Mouse (Mus musculus) heart, adult 11 months (tissue): ENCODE results near the gene 1110004F10Rik.

Experiments
- DNase-seq: peaks from one replicate; pipeline ENCODE4 v3.0.0; 2022

Gene 1110004F10Rik

DNA sequence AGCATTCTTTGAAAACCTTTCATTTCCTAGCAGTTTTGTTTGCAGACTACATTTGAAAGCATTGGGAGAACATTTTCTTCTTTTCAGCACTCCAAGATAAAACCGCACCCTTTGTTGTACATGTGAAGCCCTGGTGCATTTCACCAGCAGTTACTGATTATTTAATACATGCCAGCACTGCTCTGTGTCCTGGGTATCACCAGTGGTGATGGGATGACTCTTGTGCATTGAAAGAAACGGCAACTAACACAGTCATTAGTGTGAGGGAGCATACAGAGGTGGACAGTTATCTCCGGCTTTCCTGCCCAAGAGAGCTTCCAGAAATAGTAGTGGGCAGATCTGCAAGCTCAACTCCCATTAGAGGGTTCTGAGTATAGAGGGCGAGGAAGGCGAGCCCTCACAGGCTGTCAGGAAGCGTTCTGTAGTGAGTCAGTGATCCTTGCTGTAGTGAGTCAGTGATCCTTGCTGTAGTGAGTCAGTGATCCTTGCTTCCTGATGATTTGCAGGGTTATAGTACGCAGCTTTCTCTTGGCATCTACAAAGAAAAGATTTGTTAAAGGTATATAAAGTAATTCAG lies 60.8 kb downstream of the 1110004F10Rik start:
- DNase-seq: peak; percentile 93

DNA sequence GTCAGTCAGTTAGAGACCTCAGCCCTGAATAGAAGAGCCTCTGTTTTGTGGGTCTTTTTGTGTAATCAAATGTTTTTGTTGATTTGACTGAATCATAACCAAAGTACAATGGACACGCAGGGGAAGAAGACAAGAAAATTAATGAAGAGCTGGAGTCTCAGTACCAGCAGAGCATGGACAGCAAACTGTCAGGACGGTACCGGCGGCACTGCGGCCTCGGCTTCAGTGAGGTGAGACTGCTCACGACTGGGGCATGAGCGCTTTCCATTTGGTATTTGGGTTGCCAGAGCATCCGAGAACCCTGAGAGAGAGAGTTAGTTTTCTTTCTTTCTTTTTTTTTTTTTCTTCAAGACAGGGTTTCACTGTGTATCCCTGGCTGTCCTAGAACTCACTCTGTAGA lies 63.9 kb downstream of the 1110004F10Rik start:
- DNase-seq: peak; percentile 70

DNA sequence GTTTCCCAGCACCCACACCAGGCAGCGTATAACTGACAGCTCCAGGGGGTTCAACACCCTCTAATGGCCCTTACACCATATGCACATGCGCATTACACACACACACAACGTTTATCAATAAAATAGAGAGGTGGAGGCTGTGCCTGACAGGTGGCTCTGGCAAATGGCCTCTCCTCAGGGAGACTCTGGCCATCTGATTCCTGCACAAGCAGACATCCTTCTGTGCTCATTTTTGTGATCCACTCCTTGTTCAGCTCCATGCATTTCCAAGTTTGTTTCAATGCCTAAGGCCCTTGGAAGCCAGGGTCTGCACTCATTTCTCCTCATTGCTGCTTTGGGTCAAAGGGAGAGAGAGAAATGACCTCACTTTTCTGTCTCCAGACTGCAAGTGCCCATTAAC lies 71.5 kb downstream of the 1110004F10Rik start:
- DNase-seq: peak; percentile 64

DNA sequence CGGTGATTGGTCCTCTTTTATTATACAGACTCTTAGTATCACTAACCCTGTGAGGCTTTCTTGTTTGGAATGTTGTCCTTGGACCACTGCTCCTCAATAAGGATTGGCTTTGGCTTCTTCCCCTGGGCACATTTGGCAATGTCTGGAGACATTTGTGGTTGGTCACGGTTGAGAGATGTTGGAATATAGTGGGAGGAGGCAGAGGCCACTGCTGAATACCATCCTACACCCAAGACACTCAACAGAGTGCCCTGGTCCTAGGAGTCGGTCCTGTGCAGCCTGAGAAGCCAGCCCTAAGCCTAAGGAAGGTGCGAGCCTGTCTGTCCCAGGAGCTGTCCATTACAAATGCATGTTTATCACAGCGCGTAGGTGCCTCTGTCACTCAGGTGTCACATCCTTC lies 72.3 kb downstream of the 1110004F10Rik start:
- DNase-seq: peak; percentile 68

DNA sequence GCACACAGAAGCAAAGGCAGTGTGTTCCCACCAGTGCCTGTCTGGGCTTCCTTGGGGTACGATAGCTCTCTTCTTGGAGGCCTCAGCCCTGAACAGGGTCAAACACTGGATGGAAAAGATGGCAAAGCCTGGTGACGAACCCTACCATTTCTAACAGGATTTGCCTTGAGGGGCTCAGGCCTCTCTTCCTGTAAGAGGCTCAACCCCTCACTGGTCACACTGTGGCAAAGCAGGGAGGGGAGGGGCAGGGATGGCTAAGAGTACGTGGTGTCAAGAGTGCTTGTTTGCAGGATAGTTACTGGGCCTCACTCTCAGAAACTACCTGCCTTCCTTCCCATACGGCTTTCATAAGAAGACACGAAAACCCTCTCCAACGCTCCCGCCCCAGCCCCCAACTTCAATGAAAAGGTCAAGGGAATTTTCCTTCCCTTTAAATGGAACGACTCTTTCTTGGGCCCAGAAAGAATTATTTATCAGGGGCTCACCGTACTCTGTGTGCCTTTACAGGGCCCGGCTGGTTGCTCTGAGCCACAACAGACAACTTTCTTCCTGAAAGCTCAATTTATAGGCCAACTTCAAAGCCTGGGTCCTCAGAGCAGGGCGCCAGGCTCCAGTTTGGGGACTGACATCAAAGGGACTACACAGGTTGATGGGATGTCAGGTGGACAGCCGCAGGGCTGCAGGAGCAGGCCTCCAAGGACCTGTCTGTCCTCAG lies 76.2 kb downstream of the 1110004F10Rik start:
- DNase-seq: peak; percentile 78

DNA sequence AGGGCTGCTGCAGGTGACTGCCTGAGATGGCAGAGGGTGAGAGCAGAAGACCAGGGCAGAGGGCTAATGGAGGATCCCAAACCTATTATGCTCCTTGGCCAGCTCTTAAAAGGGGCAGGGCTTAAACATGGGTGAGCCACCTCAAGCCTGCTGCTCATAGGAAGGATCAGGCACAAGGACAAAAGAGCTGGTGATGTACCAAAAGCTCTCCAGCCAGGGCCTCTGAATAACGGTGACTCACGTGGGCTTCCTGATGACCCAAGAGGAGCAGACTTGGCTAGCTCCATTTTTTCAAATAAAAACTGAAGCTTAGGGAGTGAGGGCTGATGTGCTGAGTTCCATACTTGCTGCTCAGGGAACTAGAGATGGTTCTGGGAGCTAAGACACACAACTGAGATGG lies 76.8 kb downstream of the 1110004F10Rik start:
- peak; percentile 83 for DNase-seq

DNA sequence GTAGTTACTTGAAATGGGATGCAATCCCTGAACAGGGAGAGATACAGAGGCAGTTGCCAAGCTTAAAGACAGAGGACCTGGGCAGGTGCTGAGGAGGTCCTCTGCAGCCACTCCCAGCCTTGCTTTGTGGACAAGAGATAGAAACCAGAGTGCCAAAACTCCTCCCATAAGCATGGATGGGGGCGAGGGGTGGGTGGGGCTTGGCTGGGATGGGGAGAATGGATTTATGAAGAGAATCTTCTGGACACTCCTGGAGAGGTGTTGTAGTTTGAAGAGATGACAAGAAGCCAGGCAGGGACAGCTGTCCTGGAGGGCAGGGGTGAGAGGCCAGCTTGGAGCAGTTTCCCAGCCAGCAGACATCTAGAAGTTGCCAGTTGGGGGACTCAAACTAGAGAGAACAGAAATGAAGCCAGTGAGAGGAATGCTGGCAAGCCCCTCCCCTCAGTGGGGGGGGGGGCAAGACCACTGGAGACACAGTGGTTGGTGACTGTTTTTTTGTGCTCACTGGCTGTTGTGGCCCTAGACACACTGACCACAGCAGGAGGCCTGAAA lies 80.2 kb downstream of the 1110004F10Rik start:
- peak; percentile 54 for DNase-seq

DNA sequence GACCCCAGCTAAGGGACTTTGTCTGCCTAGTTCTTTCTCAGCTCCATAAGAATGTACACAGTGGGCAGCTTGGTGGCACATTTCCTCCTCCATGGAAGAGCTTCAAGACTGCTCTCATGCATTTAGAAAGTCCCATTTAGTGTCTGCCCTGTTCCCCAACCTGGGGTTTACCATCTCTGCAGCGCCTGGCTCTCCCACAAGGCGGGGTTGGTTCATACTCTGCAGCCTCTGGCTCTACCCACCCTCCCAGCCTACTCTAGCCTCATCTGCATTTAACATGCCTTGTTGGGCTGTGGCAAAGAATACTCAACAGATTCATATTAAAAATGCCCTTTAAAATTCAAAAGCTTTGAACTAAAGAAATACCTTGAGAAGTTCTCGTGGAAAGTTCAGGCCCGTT lies 81.5 kb downstream of the 1110004F10Rik start:
- peak; percentile 74 for DNase-seq

DNA sequence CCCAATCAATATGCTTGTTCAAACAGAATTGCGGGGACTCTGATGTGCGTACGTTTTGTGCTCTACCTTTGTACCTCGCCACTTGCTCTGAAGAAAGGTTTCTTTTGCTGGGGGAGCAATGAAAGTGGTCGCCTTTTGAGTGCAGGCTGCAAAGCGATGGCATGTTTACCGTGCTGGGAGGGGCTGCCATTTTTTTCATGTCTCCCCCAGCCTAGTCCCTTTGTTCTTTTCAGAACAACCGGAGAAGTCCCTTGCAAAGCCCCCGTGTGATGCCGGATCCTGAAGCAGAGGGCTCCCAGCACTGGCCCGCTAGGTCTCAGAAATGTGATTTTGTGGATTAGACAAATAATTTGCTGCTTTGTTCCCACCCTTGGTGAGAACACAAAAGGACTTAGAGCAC lies 82.0 kb downstream of the 1110004F10Rik start:
- peak; percentile 80 for DNase-seq

DNA sequence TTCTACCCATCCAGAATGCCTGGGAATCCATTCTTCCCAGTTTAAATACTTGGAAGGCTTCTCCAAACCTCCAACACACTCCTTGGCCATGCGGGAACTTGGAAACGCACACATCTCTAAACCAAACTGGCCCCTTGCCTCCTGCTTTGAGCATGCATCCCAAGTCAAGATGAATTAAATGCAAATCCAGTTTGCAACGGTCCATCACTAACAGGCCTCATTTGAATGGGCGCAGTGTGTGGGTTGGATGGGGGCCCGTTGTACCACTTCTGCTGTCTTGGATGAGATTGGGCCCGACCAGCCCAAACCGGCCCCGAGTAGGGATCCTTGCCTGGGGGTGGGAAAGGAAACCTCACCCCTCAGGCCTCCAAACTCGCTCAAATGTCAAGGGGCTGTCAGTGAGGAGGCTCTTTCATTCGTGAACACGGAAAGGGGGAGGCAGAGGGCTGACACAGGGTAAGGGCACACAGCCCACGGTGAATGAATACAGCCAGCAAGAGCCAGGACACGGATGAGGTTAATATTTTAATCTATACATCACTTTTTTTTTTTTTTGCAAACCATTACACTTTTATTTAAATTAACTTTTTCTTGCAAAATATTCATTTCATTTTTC lies 83.9 kb downstream of the 1110004F10Rik start:
- no peak for DNase-seq

DNA sequence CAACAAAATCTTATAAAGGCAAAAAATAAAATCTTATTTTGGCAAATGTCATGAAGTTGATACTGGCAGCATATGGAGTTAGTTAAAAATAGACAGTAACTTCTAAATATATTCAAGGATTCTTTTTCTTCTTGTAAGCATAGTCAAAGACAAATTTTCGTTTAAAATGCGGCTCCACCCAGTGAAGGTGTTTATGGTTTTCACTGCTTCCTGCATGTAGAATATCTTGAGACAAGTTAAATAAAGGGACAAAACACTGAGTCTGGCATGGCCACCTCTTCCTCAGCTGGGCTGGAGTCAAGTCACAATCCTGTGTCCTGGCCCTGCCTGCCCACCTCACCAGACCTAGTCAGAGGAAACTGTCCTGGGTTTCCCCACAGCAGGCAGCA lies 84.4 kb downstream of the 1110004F10Rik start:
- DNase-seq: no peak

DNA sequence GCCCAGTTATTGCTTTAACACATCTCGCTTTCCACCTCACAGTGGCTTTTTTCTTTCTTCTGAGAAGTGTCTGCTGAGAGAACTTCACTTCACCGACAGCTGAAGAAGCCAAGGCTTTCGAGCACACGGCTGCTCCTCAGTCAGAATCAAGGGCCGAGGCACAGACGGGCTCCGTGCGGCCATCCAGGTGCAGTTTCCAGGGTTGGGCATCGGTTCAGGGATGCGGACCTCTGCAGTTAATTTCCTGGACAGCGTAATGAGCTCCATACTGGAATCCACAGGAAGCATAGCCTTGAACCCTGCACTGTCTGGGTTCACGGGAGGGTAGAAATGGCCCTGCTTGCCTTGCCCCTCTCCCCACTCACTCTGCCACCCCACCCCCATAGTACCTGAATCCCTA lies 84.9 kb downstream of the 1110004F10Rik start:
- DNase-seq: no peak

DNA sequence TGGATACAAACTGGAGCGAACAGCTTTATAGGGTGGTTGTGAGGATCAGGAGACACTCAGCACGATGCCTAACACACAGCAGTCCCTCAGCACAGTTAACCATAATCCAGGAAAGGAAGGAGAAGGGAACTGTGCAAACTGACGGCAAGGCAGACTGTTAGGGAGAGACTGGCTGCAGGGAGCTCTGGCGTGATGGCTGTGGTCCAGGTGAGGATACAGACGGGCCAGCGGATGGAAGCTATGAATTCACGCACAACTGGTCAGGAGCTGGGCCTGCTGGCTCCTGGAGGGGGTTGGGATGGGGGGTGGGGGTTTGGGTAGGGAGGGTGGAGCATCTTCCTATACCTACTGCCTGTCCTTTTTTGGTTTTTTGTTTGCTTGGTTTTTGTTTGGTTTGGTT lies 86.5 kb downstream of the 1110004F10Rik start:
- no peak for DNase-seq

DNA sequence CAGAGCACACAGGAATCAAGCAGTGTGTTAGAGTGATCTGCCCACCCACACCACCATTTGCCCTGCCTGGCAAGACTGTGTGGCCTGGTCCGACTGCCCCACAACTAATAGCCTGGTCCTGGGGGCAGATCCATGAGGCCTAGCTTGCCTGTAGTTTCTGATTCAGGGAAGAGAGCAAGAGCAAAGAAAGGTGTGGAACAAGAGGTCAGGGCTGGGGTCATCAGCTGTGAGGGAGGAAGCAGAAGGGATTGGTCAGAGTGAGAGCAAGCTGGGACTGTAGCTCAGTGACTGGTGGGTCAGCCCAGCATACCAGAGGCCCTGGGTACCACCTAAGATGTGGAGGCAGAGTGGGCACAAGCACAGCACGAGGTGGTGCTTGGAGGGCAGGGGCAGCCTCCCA lies 87.9 kb downstream of the 1110004F10Rik start:
- DNase-seq: no peak

DNA sequence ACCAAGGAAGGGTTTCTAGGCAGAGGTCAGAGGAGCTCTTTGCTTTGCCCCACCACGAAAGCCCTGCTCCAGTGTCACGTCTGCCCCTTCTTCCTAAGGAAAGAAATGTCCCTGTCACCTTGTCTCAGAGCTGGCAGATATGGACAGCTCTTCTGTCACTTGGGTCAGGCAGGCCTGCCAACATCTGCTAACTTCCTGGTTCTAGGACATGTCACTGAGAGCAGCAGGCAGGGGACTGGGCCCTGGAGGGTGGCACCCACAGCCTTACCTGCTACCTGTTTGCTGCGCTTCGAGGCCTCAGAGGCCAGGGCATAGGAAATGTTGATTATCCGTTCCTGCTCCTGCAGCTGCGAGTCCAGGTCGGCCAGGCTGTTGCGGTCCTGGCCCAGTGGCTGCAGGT lies 89.1 kb downstream of the 1110004F10Rik start:
- DNase-seq: peak; percentile 92

DNA sequence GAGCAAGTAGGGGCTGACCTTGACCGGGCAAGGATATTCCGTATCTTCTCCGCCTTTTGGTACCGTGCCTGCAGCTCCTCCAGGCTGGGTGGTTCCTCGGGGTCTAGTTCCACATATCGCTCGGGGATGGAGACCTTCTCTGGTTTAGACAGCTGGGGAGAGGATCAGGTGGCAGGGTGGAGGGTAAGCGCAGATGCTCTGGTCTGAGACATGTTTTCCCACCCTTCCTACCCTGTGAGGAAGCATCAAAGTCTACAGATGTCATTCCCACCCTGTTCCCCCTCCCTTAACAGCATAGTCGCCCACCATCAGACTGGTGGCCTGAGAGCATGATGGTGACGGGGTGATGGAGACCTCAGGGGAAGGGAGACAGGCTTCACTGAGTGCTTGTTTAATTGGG lies 90.2 kb downstream of the 1110004F10Rik start:
- DNase-seq: no peak

DNA sequence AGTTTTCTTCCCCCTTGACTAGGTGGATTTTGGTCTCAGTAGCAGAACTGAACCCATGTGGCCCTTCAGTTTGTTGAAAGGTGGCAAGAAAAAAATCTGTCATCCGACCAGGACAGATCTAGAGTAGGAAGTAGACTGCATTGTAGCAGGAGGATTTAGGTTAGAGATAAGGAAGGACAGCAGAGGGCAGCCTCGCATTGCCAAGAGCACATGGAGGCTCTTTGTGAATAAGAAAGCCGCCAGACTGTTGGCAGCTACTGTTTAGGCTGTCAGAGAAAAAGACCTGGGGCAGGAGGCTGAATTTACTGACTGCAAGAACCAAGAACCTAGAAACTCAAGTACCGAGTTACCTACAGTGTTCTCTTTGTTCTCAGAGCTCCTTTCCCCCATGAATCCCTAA lies 92.2 kb downstream of the 1110004F10Rik start:
- DNase-seq: no peak

DNA sequence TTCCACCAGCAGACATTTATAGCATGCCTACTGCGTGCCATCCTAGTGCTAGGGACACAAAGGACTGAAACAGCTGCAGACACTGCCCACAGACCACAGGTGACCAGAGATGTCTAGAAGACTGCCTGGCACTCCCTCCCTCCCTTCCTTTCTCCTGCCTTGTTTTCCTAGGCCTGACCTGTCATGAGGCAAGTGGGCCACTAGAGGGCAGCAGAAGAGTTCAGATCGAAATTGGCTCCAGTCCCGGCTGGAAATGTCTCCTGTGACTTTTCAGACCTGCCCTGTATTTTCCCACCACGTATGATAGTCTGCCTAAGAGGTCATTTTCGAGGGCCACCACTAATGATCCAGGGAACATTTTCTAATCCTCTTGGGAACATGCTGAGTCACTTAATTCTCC lies 92.9 kb downstream of the 1110004F10Rik start:
- peak; percentile 95 for DNase-seq

DNA sequence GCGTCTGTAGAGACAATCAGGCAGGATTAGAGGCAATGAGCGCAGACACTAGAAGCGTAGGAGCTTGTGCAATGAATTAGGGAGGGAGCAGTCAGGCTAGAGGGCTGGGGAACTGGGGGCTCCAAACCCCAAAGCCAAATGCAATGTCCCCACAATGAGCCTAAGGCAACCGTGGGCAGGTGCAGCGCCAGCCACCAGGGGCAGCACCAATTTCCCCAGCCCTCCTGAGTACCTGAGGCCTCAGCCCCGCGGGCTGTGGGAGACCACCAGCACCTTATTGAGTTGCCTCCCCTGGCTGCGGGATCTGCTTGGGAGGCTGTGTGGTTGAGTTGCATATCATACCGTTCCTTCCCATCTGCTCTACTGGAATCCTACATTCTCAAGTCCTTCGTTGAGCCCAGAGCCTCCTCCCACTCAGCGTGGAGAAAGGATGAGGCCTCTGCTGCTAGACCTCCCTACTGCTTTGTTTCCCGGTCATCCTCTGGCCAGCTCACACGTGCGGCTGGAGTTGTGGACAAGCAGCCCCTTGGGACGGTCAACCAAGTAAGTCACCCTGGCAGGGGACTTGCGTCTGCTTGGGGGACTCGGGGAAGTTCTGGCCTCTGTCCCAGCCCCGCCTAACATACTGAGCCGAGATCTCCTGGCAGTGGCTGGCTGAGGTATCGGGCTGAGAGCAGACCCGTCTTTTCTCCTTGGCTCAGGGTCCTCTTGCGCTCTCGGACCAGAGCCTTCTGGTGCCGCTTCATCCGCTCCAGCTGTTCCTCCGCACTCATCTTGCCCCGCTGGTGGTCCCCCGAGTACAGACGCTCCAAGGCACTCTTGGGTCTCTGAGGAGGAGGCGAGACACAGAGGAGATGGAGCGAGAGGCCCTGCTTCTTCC lies 95.5 kb downstream of the 1110004F10Rik start:
- peak; percentile 94 for DNase-seq

DNA sequence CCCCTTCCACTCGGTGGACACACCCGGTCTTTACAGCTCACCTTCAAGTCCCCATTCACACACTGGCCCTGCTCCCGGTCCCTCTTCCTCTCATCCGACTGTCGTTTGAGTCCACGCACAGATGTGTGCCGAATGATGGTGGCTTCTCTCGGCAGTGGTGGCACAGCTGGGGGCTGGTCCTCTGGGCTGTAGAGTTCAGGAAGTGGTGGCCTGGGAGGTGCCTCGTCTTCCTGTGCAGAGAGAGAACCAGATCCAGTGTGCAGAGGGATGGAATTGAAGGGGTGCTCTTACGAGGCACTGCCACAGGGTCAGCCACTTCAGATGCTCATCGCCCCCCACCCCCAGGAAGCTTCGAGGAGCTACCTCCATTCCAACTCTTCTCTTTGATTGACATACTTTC lies 98.0 kb downstream of the 1110004F10Rik start:
- no peak for DNase-seq

DNA sequence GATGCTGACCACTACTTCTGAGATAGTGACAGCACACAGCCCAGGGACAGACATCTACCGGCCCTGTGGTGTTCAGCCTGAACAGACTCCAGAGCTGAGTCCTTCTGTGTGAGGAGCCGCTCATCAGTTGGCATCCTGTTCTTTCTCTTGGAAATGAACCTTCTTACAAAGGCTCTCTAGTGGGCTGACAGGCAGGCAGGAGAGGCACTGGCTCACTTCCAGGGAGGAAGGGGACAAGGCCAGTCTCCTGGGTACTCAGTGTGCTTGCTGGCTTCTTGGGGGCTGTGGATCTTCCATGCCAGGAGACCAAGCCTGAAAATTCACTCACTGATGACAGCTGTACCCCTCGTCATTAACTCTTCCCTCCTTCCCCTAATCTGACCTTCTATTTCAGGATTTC lies 98.5 kb downstream of the 1110004F10Rik start:
- no peak for DNase-seq

DNA sequence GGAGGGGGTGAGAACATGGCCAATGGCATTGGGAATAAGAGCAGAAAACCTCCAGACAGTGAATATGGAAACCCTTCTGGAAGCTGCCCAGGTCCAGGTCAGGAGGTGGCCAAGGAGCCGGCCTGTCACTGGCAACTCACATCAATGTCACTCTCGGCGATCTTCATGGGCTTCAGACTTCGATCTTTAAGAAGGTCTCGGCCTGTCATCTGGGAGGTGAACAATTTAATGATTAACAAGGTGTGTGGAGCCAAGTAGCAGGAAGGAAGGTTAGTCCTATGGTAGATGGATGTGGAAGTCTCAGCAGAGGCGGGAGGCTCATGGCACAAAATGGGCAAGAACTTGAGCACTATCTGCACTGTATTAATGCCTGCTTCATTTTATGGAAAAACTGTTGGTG lies 105.8 kb downstream of the 1110004F10Rik start:
- DNase-seq: no peak

DNA sequence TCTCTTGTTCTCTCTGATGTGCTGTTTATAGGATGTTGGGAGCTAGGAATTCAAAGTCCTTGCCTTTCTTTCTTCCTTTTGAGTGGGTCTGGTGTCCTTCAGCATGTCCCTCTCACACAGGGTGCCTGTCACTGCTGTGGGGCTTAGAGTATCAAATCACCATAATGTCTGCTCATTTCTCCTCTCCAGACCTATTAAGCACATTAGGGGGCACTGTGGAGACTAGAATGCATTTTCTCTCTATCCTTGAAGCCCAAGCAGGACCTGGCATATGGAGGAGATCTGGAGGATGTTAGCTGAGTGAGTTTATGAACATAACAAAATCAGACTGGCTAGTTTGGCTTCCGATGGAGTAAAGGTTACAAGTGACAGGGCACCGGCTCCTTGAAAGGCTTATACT lies 107.9 kb downstream of the 1110004F10Rik start:
- DNase-seq: no peak
